Mouse (Mus musculus): Measurements from ENCODE around the gene Exoc4.

GRCm38 (mm10) chr6:33871286-33871685 lies 622.4 kb downstream of the Exoc4 start:
- TF ChIP-seq CTCF (IDR thresholded peaks at IDR 0.05; ENCODE audit: low read depth, low read length) (no peak), POLR2A (IDR thresholded peaks at IDR 0.05; ENCODE audit: extremely low read depth, insufficient read depth, low read length) (no peak)

All from liver, adult 2 months (tissue).